Mouse (Mus musculus) right cerebral cortex, postnatal 4 days (tissue): ENCODE measurements around the gene Def6.

Experiments
- DNase-seq: peaks from one replicate; pipeline ENCODE4 v3.0.0-alpha.2; 2022

Gene Def6

DNA sequence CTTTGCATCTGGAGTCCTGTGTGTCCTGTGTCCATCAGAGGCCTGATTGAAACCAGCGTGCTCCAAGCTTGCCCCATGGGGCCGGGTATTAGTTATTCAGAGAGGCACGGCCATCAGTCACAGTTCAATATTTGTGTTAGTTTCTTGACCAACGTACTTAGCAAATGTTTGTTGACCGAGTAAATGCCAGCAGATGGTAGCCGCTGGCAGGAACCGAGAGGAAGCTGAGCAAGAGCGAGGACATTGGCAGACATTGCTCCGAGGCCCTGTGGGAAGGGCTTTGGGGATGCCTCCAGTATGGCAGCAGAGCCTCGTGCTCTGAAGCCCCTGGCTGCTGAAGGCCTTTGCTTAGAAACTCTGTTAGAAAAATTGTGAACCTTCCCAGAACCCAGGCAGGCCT lies 70.1 kb downstream of the Def6 start:
- no peak for DNase-seq

DNA sequence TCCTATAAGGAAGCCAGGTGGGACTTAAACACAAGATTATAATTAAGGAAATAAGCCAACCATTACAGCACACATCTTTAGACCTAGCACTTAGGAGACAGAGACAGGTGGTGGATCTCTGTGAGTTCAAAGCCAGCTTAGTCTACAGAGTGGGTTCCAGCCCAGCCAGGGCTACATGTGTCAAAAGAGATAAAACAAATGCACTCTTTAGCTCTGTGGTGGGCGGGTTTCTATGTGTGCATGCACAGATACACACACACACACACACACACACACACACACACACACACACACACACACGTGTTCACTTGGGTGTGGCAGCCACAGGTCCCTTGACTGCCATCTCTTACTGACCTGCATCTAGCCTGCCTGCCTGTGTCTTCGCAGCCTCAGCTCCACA lies 70.6 kb downstream of the Def6 start:
- no peak for DNase-seq
